Mouse (Mus musculus): ENCODE data around the gene Pcp4l1. TPM values are rescaled to one million over a fixed set of nuclear protein-coding genes. Genes with fewer than 3 reads are reported as not detected.
"Not testable (repeated sequence)": the region's sequence is repeated elsewhere in the genome, so short reads cannot be mapped to it uniquely, and the experiment has no call there.

The Pcp4l1 gene
- polyA plus RNA-seq, 1 experiment from 2014 or later, result 2.3 TPM

- DNase-seq (ENCODE audit: low spot score), result not testable (repeated sequence)
These were observed 58.4 kb downstream of the Pcp4l1 start for GRCm38 (mm10) chr1:171137486-171138155.

DNA sequence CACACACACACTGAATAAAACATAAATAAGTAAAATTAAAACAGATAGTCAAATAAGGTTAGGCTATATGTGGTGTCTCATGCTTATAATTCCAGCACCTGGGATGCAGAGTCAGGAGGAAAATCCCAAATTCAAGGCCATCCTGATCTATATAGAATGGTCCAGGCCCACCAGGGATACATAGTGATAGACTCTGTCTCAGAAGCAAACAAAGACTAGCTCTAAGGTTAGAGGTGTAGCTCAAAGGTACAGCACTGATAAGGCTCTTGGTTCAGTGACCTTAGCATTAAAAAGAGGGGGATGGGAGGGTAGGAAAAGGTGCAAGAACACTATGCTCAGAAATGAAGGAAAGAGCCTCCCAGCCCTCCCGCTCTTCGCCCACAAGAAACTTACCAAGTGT, 60.5 kb downstream of the Pcp4l1 start:
- DNase-seq (ENCODE audit: low spot score), result no peak

GRCm38 (mm10) chr1:171130971-171131370, 65.1 kb downstream of the Pcp4l1 start:
- no peak for DNase-seq (ENCODE audit: low spot score)

DNA sequence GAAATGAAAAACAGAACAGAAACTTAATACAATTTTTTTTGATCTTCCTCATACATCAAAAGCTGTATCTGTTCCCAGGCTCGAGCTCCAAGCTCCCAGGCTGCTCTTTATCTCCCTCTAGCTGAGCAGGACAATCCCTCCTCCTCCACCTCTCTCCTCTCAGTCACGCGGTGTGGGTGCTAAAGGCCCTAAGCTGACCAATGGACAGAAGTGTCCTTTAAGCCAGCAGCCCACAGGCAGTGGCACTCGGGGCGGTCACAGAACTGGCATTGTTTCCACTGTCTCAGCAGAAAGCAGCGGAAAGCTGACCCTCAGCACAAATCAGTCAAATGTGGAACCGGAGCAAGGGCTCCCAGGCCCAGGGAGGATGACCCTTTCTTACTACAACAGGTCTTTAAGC, 66.8 kb downstream of the Pcp4l1 start:
- DNase-seq (ENCODE audit: low spot score), result no peak

GRCm38 (mm10) chr1:171124398-171124797, 71.7 kb downstream of the Pcp4l1 start:
- no peak for DNase-seq (ENCODE audit: low spot score)

Other genes starting within 250 kb of the Pcp4l1 start
- 14.4 and 15.2 TPM in 2 replicates for gene Fcgr2b, start 219.7 kb downstream of the Pcp4l1 start, polyA plus RNA-seq (2015; fragmentation: Nextera tagmentation; extraction: Ambion mirVana)
- 1.4 and 1.6 TPM in 2 replicates for gene Fcgr4, start 177.3 kb downstream of the Pcp4l1 start, polyA plus RNA-seq (2015; fragmentation: Nextera tagmentation; extraction: Ambion mirVana)
- 18.0 and 21.4 TPM in 2 replicates for gene Fcgr3, start 131.3 kb downstream of the Pcp4l1 start, polyA plus RNA-seq (2015; fragmentation: Nextera tagmentation; extraction: Ambion mirVana)
- 2.3 and 2.7 TPM in 2 replicates for gene Cfap126, start 82.3 kb downstream of the Pcp4l1 start, polyA plus RNA-seq (2015; fragmentation: Nextera tagmentation; extraction: Ambion mirVana)
- gene Sdhc, start 45.7 kb downstream of the Pcp4l1 start, polyA plus RNA-seq (2015; fragmentation: Nextera tagmentation; extraction: Ambion mirVana), result 158 and 201 TPM in 2 replicates
- 0.18 and 0.37 TPM in 2 replicates for gene Mpz, start 45.6 kb downstream of the Pcp4l1 start, polyA plus RNA-seq (2015; fragmentation: Nextera tagmentation; extraction: Ambion mirVana)
- gene Nr1i3, start 17.7 kb upstream of the Pcp4l1 start, polyA plus RNA-seq (2015; fragmentation: Nextera tagmentation; extraction: Ambion mirVana), result 0.14 and 0.17 TPM in 2 replicates
- gene Tomm40l, start 26.2 kb upstream of the Pcp4l1 start, polyA plus RNA-seq (2015; fragmentation: Nextera tagmentation; extraction: Ambion mirVana), result 23.7 and 25.8 TPM in 2 replicates
- gene Apoa2, start 28.8 kb upstream of the Pcp4l1 start, polyA plus RNA-seq (2015; fragmentation: Nextera tagmentation; extraction: Ambion mirVana), result 4.0 and 5.1 TPM in 2 replicates
- 93.8 and 97.1 TPM in 2 replicates for gene Fcer1g, start 38.1 kb upstream of the Pcp4l1 start, polyA plus RNA-seq (2015; fragmentation: Nextera tagmentation; extraction: Ambion mirVana)
- gene Adamts4, start 54.2 kb upstream of the Pcp4l1 start, polyA plus RNA-seq (2015; fragmentation: Nextera tagmentation; extraction: Ambion mirVana), result 0.68 and 0.86 TPM in 2 replicates
- 215 and 218 TPM in 2 replicates for gene Ndufs2, start 55.1 kb upstream of the Pcp4l1 start, polyA plus RNA-seq (2015; fragmentation: Nextera tagmentation; extraction: Ambion mirVana)
- 43.9 and 50.6 TPM in 2 replicates for gene B4galt3, start 74.1 kb upstream of the Pcp4l1 start, polyA plus RNA-seq (2015; fragmentation: Nextera tagmentation; extraction: Ambion mirVana)
- gene Ppox, start 84.9 kb upstream of the Pcp4l1 start, polyA plus RNA-seq (2015; fragmentation: Nextera tagmentation; extraction: Ambion mirVana), result 34.2 and 34.3 TPM in 2 replicates
- gene Usp21, start 91.7 kb upstream of the Pcp4l1 start, polyA plus RNA-seq (2015; fragmentation: Nextera tagmentation; extraction: Ambion mirVana), result 39.5 and 42.7 TPM in 2 replicates
- gene Ufc1, start 98.8 kb upstream of the Pcp4l1 start, polyA plus RNA-seq (2015; fragmentation: Nextera tagmentation; extraction: Ambion mirVana), result 109 and 111 TPM in 2 replicates
- gene Dedd, start 132.9 kb upstream of the Pcp4l1 start, polyA plus RNA-seq (2015; fragmentation: Nextera tagmentation; extraction: Ambion mirVana), result 44.2 and 47.8 TPM in 2 replicates
- 39.0 and 44.0 TPM in 2 replicates for gene Nit1, start 149.4 kb upstream of the Pcp4l1 start, polyA plus RNA-seq (2015; fragmentation: Nextera tagmentation; extraction: Ambion mirVana)
- gene Pfdn2, start 149.4 kb upstream of the Pcp4l1 start, polyA plus RNA-seq (2015; fragmentation: Nextera tagmentation; extraction: Ambion mirVana), result 87.5 and 92.2 TPM in 2 replicates
- 0.76 and 1.4 TPM in 2 replicates for gene Klhdc9, start 164.5 kb upstream of the Pcp4l1 start, polyA plus RNA-seq (2015; fragmentation: Nextera tagmentation; extraction: Ambion mirVana)
- gene Nectin4, start 173.8 kb upstream of the Pcp4l1 start, polyA plus RNA-seq (2015; fragmentation: Nextera tagmentation; extraction: Ambion mirVana), result 0.91 and 1.1 TPM in 2 replicates
- 64.2 and 73.2 TPM in 2 replicates for gene Arhgap30, start 192.7 kb upstream of the Pcp4l1 start, polyA plus RNA-seq (2015; fragmentation: Nextera tagmentation; extraction: Ambion mirVana)
- gene Usf1, start 215.0 kb upstream of the Pcp4l1 start, polyA plus RNA-seq (2015; fragmentation: Nextera tagmentation; extraction: Ambion mirVana), result 80.7 and 90.6 TPM in 2 replicates
- gene Tstd1, start 222.6 kb upstream of the Pcp4l1 start, polyA plus RNA-seq (2015; fragmentation: Nextera tagmentation; extraction: Ambion mirVana), result 4.7 and 4.8 TPM in 2 replicates
- 15.4 and 22.7 TPM in 2 replicates for gene F11r, start 241.3 kb upstream of the Pcp4l1 start, polyA plus RNA-seq (2015; fragmentation: Nextera tagmentation; extraction: Ambion mirVana)